Mouse (Mus musculus) hindbrain, embryonic 10.5 days (tissue): ENCODE results near the gene Gm21981. TPM values are rescaled to one million over a fixed set of nuclear protein-coding genes. Genes with fewer than 3 reads are reported as not detected.

Experiments
- DNase-seq: peaks from one replicate; pipeline ENCODE4 v3.0.0-alpha.2; 2017; ENCODE audit warnings: low spot score
- H3K27ac ChIP-seq: fragments of 300-500 bp; sonication (generic); 2 replicates; pipeline ENCODE4 v1.5.1; 2016; ENCODE audit warnings: mild to moderate bottlenecking, moderate library complexity
- H3K27me3 ChIP-seq: fragments of 300-500 bp; sonication (generic); 2 replicates; pipeline ENCODE4 v1.6.1; 2016; ENCODE audit warnings: mild to moderate bottlenecking; ENCODE audit not compliant: poor library complexity, insufficient read depth, severe bottlenecking
- H3K36me3 ChIP-seq: fragments of 300-500 bp; sonication (generic); 2 replicates; pipeline ENCODE4 v1.6.1; 2016; ENCODE audit warnings: mild to moderate bottlenecking, moderate library complexity
- H3K4me1 ChIP-seq: fragments of 300-500 bp; sonication (generic); replicated peaks from 2 replicates; pipeline ENCODE4 v1.6.1; 2016; ENCODE audit warnings: mild to moderate bottlenecking
- H3K4me3 ChIP-seq: fragments of 300-500 bp; sonication (generic); 2 replicates; pipeline ENCODE4 v1.5.1; 2016; ENCODE audit warnings: mild to moderate bottlenecking, moderate library complexity
- H3K9me3 ChIP-seq: fragments of 300-500 bp; sonication (generic); 2 replicates; pipeline ENCODE4 v1.6.1; 2016; ENCODE audit warnings: mild to moderate bottlenecking, moderate library complexity
- WGBS: fragments of 180-500 bp; shearing (Covaris S2); methylation state at CpG from one replicate; pipeline ENCODE4 v1.1.7; 2016; 5-methylcytosine and 5-hydroxymethylcytosine counted together
- polyA plus RNA-seq: library from polyadenylated mRNA; unstranded; fragments of >200 nt; fragmentation: Nextera tagmentation; extraction: Ambion mirVana; gene quantifications from 2 replicates; pipeline ENCODE4 v1.2.1, GENCODE M21; 2016

The Gm21981 gene
- polyA plus RNA-seq: 0.27 and 0.86 TPM in 2 replicates

GRCm38 (mm10) chr17:47694442-47694502 lies at the start of gene Gm21981:
Gene Gm21981 (minus strand): TSS chr17:47694455.
- Histone ChIP-seq H3K36me3 (peaks cover 16% of the 10 kb centered on the region; the same call in 1 of the 2 replicates), H3K27ac (peak within 1 kb of the TSS; percentile 94), H3K27me3 (peaks cover 51% of the 10 kb centered on the region), H3K9me3 (no peaks in the 10 kb centered on the region), H3K4me1 (peaks cover 37% of the 10 kb centered on the region), H3K4me3 (peak within 1 kb of the TSS; percentile 78)
- 2% methylated on average over 3 of the region's 3 CpGs for WGBS
- DNase-seq: no peak

GRCm38 (mm10) chr17:47742991-47743734 lies 48.9 kb upstream of the Gm21981 start:
- H3K4me3 ChIP-seq: no peak overlapping the region

GRCm38 (mm10) chr17:47740186-47740585 lies 45.9 kb upstream of the Gm21981 start:
- peaks cover 36% of the 10 kb centered on the region for H3K4me1 ChIP-seq
- H3K27me3 ChIP-seq: peaks cover 52% of the 10 kb centered on the region
- H3K27ac ChIP-seq: no peak overlapping the region
- 51% methylated on average over 2 of the region's 2 CpGs for WGBS
- peaks cover 7% of the 10 kb centered on the region; the same call in 1 of the 2 replicates for H3K9me3 ChIP-seq
- H3K4me3 ChIP-seq: no peak overlapping the region
- no peak for DNase-seq
- H3K36me3 ChIP-seq: no peaks in the 10 kb centered on the region

More at GRCm38 (mm10) chr17:47742991-47743734, 48.9 kb upstream of the Gm21981 start:
- Histone ChIP-seq H3K4me1 (peaks cover 20% of the 10 kb centered on the region), H3K9me3 (peaks cover 7% of the 10 kb centered on the region; the same call in 1 of the 2 replicates), H3K27me3 (peaks cover 38% of the 10 kb centered on the region), H3K27ac (no peak overlapping the region), H3K36me3 (no peaks in the 10 kb centered on the region)
- 50% methylated on average over 16 of the region's 16 CpGs for WGBS
- no peak for DNase-seq

GRCm38 (mm10) chr17:47738879-47739798 lies 44.9 kb upstream of the Gm21981 start:
- Histone ChIP-seq H3K4me3 (peak overlapping the region; percentile 71), H3K27ac (peak overlapping the region; percentile 79), H3K27me3 (peaks cover 52% of the 10 kb centered on the region), H3K36me3 (no peaks in the 10 kb centered on the region), H3K9me3 (no peaks in the 10 kb centered on the region), H3K4me1 (peaks cover 36% of the 10 kb centered on the region)
- peak; percentile 36 for DNase-seq
- WGBS: 3% methylated on average over 20 of the region's 20 CpGs

GRCm38 (mm10) chr17:47738066-47738878 lies 44.0 kb upstream of the Gm21981 start:
- H3K4me1 ChIP-seq: peaks cover 36% of the 10 kb centered on the region
- peaks cover 52% of the 10 kb centered on the region for H3K27me3 ChIP-seq
- peak overlapping the region; percentile 71 for H3K4me3 ChIP-seq
- no peaks in the 10 kb centered on the region for H3K36me3 ChIP-seq
- under 1% methylated on average over 61 of the region's 61 CpGs for WGBS
- H3K27ac ChIP-seq: peak overlapping the region; percentile 79
- DNase-seq: peak; percentile 43
- H3K9me3 ChIP-seq: no peaks in the 10 kb centered on the region

- peak; percentile 68 for DNase-seq
- Histone ChIP-seq H3K4me1 (peaks cover 36% of the 10 kb centered on the region), H3K36me3 (no peaks in the 10 kb centered on the region), H3K27me3 (peaks cover 52% of the 10 kb centered on the region), H3K4me3 (peak overlapping the region; percentile 71), H3K9me3 (no peaks in the 10 kb centered on the region), H3K27ac (peak overlapping the region; percentile 79)
- under 1% methylated on average over 60 of the region's 60 CpGs for WGBS
Observed at GRCm38 (mm10) chr17:47737271-47738065, 43.2 kb upstream of the Gm21981 start.

- H3K4me1 ChIP-seq: peaks cover 36% of the 10 kb centered on the region
- H3K9me3 ChIP-seq: no peaks in the 10 kb centered on the region
- under 1% methylated on average over 35 of the region's 47 CpGs for WGBS
- no peaks in the 10 kb centered on the region for H3K36me3 ChIP-seq
- DNase-seq: peak; percentile 96
- H3K27ac ChIP-seq: peak within 1 kb of the TSS; percentile 79
- peak within 1 kb of the TSS; percentile 71 for H3K4me3 ChIP-seq
- H3K27me3 ChIP-seq: peaks cover 57% of the 10 kb centered on the region
Observed at GRCm38 (mm10) chr17:47736856-47737255, 42.6 kb upstream of the Gm21981 start, which contains the start of gene Tfeb. Gene Tfeb (plus strand): TSS chr17:47737030.

- 75% methylated on average over 14 of the region's 14 CpGs for WGBS
- H3K27me3 ChIP-seq: peaks cover 47% of the 10 kb centered on the region
- peaks cover 43% of the 10 kb centered on the region for H3K4me1 ChIP-seq
- H3K4me3 ChIP-seq: no peak overlapping the region
- H3K27ac ChIP-seq: no peak overlapping the region
- H3K36me3 ChIP-seq: no peaks in the 10 kb centered on the region
- DNase-seq: no peak
- no peaks in the 10 kb centered on the region for H3K9me3 ChIP-seq
Observed at GRCm38 (mm10) chr17:47735553-47736100, 41.4 kb upstream of the Gm21981 start.

GRCm38 (mm10) chr17:47730633-47731575 lies 36.6 kb upstream of the Gm21981 start:
- H3K4me1 ChIP-seq: peaks cover 18% of the 10 kb centered on the region
- no peak for DNase-seq
- peak overlapping the region; percentile 35; the same call in 1 of the 2 replicates for H3K27ac ChIP-seq
- H3K4me3 ChIP-seq: no peak overlapping the region
- H3K36me3 ChIP-seq: no peaks in the 10 kb centered on the region
- H3K27me3 ChIP-seq: peaks cover 19% of the 10 kb centered on the region; the same call in 1 of the 2 replicates
- 52% methylated on average over 24 of the region's 24 CpGs for WGBS
- no peaks in the 10 kb centered on the region for H3K9me3 ChIP-seq

- Histone ChIP-seq H3K4me3 (no peak within 1 kb of the TSS), H3K27ac (no peak within 1 kb of the TSS), H3K4me1 (peaks cover 18% of the 10 kb centered on the region), H3K9me3 (no peaks in the 10 kb centered on the region), H3K36me3 (no peaks in the 10 kb centered on the region), H3K27me3 (0 out of 2 replicates have a peak, but pooled peaks cover 10% of the 10 kb centered on the region)
- no peak for DNase-seq
- 76% methylated on average over 11 of the region's 11 CpGs for WGBS
Observed at GRCm38 (mm10) chr17:47726566-47726965, 32.3 kb upstream of the Gm21981 start, which contains the start of gene Pgc. Gene Pgc (plus strand): TSS chr17:47726842.

- Histone ChIP-seq H3K9me3 (no peaks in the 10 kb centered on the region), H3K4me3 (no peak overlapping the region), H3K4me1 (no peaks in the 10 kb centered on the region), H3K36me3 (no peaks in the 10 kb centered on the region), H3K27ac (no peak overlapping the region), H3K27me3 (no peaks in the 10 kb centered on the region)
- 88% methylated on average over 4 of the region's 4 CpGs for WGBS
- DNase-seq: no peak
Observed at GRCm38 (mm10) chr17:47721183-47721582, 26.9 kb upstream of the Gm21981 start.
